In genomic region chr6:81618018-81618417, GRCm38 (mm10) we compare ENCODE assay signal across 21 mouse cellular contexts.
"Had no signal": no experiment of that assay in that cellular context is flagged by ENCODE, and none has a peak within 500 bp of the region (broad histone marks: within the 10 kb centered on the region; RNA-seq: fewer than 3 reads in every experiment).

No protein-coding gene starts in this region.

- DNase-seq: kidney, adult 18-20 months; kidney, postnatal 25 days; layer of hippocampus, adult 9-11 months; lung, adult 18-20 months; lung, postnatal 10 days; lung, postnatal 36 days; right cerebral cortex, adult 18-20 months; right cerebral cortex, postnatal 25 days; spleen, adult 18-20 months; thymus, postnatal 25 days had no signal

- H3K27ac ChIP-seq: kidney, postnatal 0 days; layer of hippocampus, adult 2 months; liver, embryonic 12.5 days; liver, embryonic 15.5 days; lung, embryonic 15.5 days; midbrain, embryonic 12.5 days; midbrain, embryonic 15.5 days; neural tube, embryonic 12.5 days; neural tube, embryonic 15.5 days; stomach, embryonic 15.5 days had no signal

- H3K27me3 ChIP-seq: liver, embryonic 12.5 days; liver, embryonic 15.5 days; lung, embryonic 15.5 days; midbrain, embryonic 12.5 days; midbrain, embryonic 15.5 days; neural tube, embryonic 12.5 days; neural tube, embryonic 15.5 days; stomach, embryonic 15.5 days had no signal

- H3K4me3 ChIP-seq: layer of hippocampus, adult 2 months; liver, embryonic 12.5 days; liver, embryonic 15.5 days; lung, embryonic 15.5 days; midbrain, embryonic 12.5 days; midbrain, embryonic 15.5 days; neural tube, embryonic 12.5 days; neural tube, embryonic 15.5 days; stomach, embryonic 15.5 days had no signal

- H3K36me3 ChIP-seq: liver, embryonic 12.5 days; liver, embryonic 15.5 days; lung, embryonic 15.5 days; midbrain, embryonic 12.5 days; midbrain, embryonic 15.5 days; neural tube, embryonic 12.5 days; neural tube, embryonic 15.5 days; stomach, embryonic 15.5 days had no signal

- H3K4me1 ChIP-seq: liver, embryonic 12.5 days; liver, embryonic 15.5 days; lung, embryonic 15.5 days; midbrain, embryonic 12.5 days; midbrain, embryonic 15.5 days; neural tube, embryonic 12.5 days; neural tube, embryonic 15.5 days; stomach, embryonic 15.5 days had no signal

- H3K9me3 ChIP-seq: liver, embryonic 12.5 days; liver, embryonic 15.5 days; lung, embryonic 15.5 days; midbrain, embryonic 12.5 days; midbrain, embryonic 15.5 days; neural tube, embryonic 12.5 days; neural tube, embryonic 15.5 days; stomach, embryonic 15.5 days had no signal

- ATAC-seq: intestine, embryonic 16.5 days; liver, embryonic 12.5 days; midbrain, embryonic 15.5 days had no signal
